Mouse (Mus musculus): ENCODE measurements around the gene Pld6.
"Not testable (repeated sequence)": the region's sequence is repeated elsewhere in the genome, so short reads cannot be mapped to it uniquely, and the experiment has no call there.

The Pld6 gene

GRCm38 (mm10) chr11:59745851-59746250 is 41.6 kb downstream of the Pld6 start:
- DNase-seq (ENCODE audit: low spot score) = no peak

GRCm38 (mm10) chr11:59744374-59744773 is 43.1 kb downstream of the Pld6 start:
- DNase-seq (ENCODE audit: low spot score) = no peak

GRCm38 (mm10) chr11:59743712-59744111 is 43.7 kb downstream of the Pld6 start:
- no peak for DNase-seq (ENCODE audit: low spot score)

GRCm38 (mm10) chr11:59743307-59743706 is 44.1 kb downstream of the Pld6 start:
- DNase-seq (ENCODE audit: low spot score) = no peak

GRCm38 (mm10) chr11:59741915-59742314 is 45.5 kb downstream of the Pld6 start:
- DNase-seq (ENCODE audit: low spot score) = no peak

GRCm38 (mm10) chr11:59739996-59740395 is 47.4 kb downstream of the Pld6 start:
- no peak for DNase-seq (ENCODE audit: low spot score)

- DNase-seq (ENCODE audit: low spot score) = no peak
Measured at GRCm38 (mm10) chr11:59737250-59737649, 50.2 kb downstream of the Pld6 start.

- not testable (repeated sequence) for DNase-seq (ENCODE audit: low spot score)
Measured at GRCm38 (mm10) chr11:59735938-59736337, 51.5 kb downstream of the Pld6 start.

- no peak for DNase-seq (ENCODE audit: low spot score)
Measured at GRCm38 (mm10) chr11:59734335-59734734, 53.1 kb downstream of the Pld6 start.

All from adipocyte (in vitro differentiated cells).